Mouse (Mus musculus): ENCODE measurements around the gene Rgl2.
A peak's percentile ranks its signal among the peaks of the same experiment; 100 is the strongest.

The Rgl2 gene

DNA sequence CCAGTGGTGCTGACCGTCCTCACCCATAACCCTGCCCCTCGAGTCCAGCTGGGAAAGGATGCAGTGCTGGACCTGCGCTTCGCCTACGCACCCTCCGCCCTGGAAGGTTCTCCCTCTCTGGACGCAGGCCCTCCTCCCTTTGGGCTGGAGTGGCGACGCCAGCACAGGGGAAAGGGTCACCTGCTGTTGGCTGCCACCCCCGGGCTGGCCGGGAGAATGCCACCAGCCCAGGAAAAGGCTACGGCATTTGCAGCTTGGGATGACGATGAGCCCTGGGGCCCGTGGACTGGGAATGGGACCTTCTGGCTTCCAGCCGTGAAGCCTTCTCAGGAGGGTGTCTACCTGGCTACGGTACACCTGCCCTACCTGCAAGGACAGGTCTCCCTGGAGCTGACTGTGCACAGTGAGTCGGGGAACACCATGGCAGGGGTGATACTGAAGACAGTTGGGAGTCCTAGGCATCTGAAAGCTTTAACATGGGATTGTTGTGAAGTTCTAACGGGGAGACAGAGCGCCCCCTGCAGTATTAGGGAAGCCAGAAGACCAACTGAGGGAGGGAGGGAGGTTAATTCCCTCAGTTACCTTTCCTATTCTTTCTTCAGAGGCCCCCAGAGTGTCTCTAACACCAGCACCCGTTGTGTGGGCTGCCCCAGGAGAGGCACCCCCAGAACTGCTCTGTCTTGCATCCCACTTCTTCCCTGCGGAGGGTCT, 3.8 kb upstream of the Rgl2 start:
- DNase-seq = no peak

DNA sequence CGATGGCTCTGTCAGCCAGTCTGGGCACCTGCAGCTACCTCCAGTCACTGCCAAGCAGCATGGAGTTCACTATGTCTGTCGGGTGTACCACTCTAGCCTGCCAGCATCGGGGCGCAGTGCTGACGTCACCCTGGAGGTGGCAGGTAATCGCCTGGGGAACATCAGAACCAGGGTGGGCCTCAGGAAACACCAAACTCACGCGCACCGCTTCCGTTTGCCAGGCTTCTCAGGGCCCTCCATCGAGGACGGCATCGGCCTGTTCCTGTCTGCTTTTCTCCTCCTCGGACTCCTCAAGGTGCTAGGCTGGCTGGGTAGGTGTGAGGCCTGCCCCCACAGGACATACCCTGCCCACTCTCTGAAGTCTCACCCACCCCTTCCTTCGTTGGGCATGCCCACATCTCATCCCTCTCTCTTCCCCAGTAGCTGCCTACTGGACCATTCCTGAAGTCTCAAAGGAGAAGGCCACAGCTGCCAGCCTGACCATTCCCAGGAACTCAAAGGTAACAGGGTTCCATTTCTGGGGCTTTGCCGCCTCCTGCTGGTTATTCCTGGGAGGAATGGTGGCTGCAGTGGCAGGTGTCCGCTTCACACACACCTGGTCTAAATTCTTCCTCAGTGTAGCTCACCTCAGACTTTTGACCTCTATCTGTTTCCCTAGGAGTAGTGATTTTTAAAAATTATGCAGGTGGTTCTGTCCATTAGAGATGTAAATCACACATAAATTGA, 3.0 kb upstream of the Rgl2 start:
- DNase-seq = no peak

DNA sequence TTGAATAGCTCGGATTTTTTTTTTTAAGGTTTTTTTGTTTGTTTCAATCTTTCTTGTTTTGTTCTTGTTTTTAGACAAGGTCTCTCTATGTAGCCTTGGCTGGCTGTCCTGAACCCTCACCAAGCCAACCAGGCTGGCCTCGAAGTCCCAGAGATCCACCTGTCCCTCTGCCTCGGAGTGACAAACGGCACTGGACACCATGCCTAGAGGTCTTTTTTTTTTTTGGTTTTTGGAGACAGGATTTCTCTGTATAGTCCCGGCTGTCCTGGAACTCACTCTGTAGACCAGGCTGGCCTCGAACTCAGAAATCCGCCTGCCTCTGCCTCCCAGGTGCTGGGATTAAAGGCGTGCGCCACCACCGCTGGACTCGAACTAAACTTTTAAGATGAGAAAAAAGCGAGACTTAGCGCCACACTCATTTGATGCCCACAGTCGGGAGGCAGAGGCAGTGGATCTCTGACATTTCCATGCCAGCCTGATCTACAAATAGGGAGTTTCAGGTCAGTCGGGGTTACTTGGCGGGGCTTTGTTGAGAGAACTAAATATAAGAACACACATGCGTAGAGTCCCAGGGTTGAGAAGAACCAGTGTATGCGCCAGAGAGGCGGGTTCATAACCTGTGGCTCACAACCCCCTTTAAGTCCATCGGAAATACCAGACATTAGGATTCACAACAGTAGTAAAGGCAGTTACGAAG, 944 bp upstream of the Rgl2 start:
- no peak for DNase-seq

DNA sequence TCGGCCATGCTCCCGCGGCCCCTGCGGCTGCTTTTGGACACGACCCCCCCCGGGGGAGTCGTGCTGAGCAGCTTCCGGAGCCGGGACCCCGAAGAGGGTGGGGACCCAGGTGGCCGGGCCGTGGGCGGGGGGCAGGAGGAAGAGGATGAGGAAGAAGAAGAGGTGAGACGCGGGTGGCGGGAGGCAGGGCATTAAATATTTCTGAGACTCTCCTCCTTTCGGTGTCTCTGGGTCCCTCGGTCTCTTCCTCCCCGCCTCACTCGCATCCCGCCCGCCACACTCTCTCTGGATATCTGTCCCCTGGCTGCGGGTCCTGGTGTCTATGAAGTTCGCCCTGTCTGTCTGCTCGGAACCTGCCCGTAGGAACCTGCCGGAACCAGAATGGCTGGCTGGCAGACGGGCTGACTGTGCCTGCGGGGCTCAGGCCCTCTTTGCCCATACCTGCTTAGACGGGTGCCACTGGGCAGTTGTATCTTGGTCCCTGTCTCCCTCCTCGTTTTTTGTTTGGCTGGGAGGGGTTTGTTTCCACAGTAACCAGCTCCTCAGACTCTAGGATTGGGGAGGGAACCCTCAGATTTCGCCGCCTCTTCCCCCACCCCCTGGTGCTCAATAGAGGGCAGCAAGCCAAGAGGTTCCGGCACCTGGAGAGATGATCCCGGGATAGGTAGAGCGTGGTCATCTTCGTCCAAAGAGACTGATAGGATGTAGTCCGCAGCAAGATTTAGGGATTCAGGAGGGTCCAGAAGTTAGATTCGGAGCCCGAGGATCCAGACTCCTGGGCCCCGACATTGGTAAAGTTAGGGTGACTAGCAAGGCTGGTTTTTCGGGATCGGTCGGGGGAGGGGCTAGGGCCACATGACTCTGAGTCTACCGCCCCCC, 1.2 kb downstream of the Rgl2 start:
- peak; percentile 85 for DNase-seq

DNA sequence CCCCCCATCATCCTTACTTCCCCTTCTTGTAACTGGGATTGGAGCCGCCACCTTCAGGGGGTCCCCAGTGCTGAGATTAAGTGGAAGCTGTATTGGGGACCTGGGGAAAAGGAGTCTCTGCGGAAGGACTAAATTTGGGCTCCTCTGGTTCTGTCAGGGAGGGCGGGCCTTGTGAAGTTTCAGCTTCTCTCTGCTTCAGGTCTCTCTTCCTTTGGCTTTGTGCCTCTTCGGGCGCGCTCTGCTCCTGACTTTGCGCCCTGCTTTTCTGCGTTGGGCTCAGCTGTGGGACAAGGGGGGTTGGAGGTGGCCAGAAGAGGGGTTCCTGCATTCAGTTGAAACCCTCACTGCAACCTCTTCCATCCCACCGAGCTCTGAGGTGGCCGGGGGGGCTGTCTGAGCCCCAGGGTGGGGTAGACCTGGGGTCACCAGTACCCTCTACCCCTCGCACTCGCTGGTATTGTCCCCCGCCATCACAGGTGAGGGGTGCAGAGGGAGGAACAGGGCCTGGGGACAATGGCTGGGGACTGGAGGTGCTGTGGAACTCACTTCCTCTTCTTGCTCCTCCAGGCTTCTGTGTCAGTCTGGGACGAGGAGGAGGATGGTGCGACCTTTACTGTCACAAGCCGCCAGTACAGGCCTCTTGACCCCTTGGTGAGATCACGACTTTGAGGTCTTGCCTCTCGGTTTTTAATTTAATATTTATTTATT, 2.0 kb downstream of the Rgl2 start:
- no peak for DNase-seq

DNA sequence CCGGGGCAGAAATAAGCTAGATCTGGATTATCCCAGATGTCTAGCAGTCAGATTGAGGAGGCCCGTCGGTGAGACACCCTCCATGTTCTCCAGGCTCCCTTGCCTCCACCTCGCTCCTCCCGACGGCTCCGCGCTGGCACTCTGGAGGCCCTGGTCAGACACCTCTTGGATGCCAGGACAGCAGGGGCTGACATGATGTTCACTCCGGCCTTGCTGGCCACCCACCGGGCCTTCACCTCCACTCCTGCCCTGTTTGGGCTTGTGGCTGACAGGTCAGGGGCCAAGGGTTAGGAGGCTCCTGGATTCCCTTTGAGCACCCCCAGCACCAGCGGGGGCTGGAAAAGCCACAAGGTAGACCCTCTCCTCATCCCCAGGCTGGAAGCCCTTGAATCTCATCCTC, 2.6 kb downstream of the Rgl2 start:
- DNase-seq = no peak

DNA sequence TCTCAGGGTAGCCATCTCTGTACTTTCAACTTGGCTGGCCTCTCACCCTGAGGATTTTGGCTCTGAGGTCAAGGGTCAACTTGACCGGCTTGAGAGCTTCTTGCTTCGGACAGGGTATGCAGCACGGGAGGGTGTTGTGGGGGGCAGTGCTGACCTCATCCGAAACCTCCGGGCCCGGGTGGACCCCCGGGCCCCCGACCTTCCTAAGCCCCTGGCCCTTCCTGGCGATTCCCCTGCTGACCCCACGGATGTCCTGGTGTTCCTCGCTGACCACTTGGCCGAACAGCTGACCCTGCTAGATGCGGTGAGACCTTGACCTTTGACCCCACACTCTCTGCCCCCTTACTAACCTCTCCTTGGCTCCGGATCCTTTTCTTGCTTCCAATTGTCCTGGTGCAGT, 3.1 kb downstream of the Rgl2 start:
- DNase-seq = no peak

DNA sequence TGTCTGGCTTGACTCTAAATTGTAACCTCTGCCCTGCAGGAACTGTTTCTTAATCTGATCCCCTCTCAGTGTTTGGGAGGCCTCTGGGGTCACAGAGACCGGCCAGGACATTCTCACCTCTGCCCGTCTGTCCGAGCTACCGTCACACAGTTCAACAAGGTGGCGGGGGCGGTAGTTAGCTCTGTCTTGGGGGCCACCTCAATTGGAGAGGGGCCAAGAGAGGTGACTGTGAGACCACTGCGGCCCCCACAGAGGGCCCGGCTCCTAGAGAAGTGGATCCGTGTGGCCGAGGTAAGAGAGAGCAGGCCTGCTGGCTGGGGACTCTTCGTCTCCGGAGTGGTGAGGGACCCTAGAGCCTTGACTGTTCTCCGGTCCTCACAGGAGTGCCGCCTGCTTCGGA, 3.6 kb downstream of the Rgl2 start:
- DNase-seq = no peak

DNA sequence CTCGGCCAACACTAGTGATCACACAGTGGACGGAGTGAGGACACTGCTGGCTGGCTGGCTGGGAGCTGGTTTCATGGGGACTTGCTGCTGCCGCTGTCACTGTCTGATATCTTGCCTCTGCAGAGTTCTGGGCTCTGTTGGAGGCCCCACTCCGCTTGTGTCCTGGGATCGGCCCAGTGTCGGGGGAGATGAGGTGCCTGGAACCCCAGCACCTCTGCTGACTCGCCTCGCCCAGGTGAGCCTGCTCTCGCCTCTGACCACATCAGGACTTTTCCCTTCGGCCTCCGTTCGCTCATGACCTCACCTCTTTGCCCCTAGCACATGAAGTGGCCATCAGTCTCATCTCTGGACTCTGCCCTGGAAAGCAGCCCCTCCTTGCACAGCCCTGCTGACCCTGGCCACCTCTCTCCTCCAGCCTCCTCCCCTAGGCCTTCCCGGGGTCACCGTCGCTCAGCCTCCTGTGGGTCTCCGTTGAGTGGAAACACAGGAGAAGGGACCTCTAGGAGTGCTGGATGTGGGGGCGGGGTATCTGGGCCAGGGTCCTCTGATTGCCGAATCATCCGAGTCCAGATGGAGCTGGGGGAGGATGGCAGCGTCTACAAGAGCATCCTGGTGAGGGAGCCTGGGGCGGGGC, 6.2 kb downstream of the Rgl2 start:
- DNase-seq = no peak

DNA sequence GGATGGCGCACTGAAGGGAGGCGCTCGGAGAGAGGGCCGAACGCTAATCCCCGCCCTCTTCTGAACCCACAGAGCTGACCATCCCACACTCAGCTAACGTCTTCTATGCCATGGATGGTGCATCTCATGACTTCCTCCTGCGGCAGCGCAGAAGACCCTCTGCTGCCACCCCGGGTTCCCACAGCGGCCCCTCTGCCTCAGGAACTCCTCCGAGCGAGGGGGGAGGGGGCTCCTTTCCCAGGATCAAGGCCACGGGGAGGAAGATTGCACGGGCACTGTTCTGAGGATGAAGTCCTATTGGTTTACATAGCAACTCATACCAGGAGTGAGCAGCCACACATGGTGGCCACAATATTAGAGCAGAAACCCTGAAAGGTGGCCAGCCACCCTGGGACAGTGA, 7.7 kb downstream of the Rgl2 start:
- no peak for DNase-seq

DNA sequence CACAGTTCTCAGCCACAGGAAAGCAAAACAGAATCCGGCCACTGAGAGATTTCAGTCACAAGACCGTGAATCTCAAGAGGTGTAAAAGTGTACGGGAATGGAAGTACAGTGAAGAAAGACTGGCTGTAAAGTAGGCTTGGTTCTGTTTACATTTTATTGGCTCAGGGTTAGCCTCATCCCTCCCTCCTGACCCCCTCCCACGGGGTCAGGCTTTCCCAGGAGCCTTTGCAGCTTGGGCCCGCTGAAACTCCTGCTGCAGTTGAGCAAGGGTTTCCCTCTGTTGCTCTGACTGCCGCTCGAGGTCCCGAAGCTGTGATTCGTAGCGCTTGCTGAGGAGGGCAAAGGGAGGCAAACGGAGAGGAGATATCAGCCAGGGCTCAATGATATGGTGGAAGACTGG, 9.4 kb downstream of the Rgl2 start:
- DNase-seq = no peak

DNA sequence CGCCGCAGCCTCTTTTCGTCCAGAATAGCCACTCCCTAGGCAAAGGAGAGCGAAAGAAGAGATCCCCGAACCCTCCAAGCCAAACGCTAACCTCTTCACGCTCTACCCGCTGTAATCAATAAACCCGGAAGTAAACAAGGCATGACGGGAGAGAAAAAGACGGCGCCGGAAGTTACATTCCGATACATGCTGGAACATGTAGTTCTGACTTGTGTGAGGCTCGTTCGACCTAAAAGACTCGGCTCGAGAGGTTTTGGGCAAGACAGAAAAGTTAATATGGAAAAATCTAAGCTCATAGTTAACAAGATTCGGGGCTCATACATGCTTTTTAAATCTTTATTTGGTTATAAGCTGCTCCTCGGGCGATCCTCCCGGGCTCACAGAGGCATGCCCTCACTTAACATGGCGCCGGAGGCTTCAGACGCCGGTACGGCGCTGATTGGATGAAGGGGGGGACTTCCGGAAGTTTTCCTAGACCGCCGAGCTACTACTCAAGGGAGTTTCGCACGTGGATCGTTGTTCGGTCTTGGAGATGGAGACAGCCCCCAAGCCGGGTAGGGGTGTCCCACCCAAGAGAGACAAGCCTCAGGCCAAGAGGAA, 11.0 kb downstream of the Rgl2 start, which contains the start of the genes Pfdn6 and Wdr46:
Pfdn6 (minus strand) TSS at position 138 of the 600 bp plus-strand sequence.
Wdr46 (plus strand) TSS at position 455 of the 600 bp plus-strand sequence.
- DNase-seq = peak; percentile 88

DNA sequence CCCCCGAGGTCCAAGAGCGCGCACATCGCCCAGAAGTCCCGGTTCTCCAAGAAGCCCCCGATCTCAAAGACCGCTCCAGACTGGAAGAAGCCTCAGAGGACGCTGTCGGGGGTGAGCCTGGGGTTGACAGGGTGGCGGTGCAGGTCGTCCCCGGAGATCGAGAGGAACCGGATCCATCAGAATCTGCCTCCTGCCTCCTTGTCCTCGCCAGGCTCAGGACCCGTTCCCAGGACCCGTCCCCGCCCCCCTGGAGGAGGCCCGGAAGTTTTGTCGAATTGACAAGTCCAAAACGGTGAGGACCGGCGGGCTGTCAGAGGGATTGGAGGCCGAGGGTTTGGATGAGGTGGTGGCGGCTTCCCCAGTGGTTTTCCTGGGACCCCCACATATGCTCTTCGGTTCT, 11.6 kb downstream of the Rgl2 start:
- DNase-seq = peak; percentile 51

DNA sequence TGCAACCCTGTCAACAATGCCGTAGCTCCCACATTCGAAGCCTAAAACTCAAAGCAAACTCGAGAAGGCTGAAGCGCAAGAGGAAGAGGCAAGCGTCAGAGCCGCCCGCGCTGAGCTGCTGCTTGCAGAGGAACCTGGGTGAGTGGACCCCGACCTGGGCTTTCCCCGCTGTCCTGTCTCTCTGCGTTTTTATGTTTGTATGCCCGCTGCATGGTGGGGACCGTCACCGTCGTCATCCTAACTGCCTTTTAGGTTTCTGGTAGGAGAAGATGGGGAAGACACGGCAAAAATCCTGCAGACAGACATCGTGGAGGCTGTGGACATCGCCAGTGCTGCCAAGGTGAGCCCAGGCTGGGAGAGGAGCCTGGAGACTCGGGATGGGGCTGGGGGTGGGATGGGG, 12.0 kb downstream of the Rgl2 start:
- DNase-seq = no peak

DNA sequence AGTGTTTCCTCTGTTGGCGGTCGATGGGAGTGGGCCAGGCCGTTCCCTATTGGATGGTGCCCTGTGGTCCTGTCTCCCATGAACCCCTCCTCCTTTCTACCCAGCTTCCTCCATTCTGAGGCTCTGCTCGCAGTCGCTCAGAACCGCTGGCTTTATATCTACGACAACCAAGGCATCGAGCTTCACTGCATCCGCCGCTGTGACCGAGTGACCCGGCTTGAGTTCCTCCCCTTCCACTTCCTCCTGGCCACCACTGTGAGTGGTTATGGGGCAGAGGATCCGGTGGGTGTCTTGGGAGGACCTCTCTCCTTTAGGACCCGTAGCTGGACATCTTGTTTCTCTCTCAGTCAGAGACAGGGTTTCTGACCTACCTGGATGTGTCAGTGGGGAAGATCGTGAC, 14.1 kb downstream of the Rgl2 start:
- no peak for DNase-seq

DNA sequence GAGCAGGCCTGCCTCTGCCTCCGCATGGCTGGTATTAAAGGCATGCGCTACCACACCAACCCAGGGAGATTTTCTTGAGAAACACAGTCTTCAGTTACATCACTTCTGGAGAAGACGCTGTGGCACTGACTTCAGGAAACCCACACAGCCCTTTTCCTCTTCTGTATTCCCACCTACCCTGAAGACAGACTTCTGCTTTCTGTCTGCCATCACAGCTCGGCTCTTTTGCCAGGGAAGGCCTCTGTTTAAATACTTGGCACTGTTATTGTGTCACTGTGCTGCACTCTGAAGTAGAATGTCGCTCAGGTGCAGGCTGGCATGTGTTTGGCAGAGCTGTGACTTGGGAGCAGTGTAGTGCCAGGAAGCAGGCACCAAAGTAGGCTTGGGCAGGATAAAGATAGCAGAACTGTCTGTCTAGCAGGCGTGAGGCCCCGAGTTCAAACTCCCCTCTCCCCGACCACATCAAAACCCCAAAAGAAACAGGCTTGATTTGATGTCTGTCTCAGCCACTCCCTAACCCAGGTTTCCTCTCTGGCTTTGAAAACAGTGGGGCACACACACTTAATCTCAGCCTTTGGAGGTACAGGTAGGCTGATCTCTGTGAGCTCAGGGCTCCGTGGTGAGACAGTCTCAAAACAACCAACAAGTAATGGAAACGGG, 18.2 kb downstream of the Rgl2 start:
- DNase-seq = peak; percentile 70

DNA sequence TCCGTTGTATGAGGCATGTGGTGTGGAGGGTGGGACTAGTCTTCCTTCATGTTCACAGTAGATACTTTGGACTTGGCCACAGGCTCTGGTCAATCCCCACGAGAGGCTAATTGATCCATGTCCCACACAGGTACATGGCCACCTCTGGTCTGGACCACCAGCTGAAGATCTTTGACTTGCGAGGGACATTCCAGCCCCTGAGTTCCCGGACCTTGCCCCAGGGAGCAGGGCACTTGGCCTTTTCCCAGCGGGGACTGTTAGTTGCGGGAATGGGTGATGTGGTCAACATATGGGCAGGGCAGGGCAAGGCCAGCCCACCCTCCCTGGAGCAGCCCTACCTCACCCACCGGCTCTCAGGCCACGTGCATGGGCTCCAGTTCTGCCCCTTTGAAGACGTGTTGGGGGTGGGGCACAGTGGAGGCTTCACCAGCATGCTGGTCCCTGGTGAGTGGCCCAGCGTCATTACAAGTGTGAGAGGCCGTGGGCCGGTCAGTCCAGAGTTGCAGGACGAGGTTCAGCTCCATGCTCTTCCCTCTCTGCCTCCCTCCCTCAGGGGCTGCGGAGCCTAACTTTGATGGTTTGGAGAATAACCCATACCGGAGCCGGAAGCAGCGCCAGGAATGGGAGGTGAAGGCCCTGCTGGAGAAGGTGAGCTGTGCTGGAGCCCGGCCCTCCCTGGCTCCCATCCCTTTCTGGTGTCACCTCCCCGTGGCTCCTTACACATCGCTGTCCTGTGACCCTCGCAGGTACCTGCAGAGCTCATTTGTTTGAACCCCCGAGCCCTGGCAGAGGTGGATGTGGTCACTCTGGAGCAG, 19.0 kb downstream of the Rgl2 start:
- DNase-seq = no peak

DNA sequence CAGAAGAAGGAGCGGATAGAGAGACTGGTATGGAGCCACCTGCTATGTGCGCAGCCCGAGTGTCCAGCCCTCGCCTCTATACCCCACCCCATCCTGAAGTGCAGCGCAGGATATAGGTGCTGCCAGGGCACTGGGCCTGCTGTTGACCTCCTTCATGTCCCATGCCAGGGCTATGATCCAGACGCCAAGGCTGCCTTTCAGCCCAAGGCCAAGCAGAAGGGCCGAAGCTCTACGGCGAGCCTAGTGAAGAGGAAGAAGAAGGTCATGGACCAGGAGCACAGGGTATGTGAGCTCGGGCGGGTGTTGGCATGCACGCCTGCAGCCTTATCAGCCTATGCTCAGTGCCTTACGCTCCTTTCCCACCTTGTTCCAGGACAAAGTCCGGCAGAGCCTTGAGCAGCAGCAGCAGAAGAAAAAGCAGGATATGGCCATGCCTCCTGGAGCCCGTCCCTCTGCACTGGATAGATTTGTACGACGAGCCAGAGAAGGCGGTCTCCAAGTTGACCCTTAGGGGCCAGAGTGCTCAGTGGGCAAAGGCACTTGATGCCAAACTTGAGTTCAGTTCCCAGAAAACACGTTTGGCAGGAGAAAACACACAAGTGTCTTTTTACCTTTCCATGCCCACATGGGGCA, 19.7 kb downstream of the Rgl2 start:
- DNase-seq = no peak

DNA sequence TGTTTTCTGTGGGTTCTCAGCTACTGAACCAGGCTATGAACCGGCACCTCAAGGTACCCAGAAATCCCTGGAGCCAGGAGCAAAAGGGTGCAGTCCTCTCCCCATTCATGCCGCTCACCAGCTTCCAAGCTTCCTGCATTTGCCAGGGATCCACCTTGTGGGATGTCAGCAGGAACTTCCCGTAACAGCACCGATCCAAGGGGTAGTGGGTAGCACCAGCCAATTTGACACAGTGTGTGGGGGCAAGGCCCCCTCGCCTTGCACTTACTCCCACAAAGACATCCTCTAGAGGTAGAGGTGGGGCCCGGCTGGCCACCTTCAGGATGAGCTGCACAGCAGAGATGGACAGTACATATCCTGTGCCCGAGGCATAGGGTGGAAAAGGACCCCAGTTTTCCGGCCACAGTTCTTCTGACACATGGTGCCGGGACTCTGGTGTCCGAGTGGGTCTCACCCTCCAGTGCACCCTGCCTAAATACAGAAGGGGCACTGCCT, 20.8 kb downstream of the Rgl2 start:
- no peak for DNase-seq
